Mouse (Mus musculus): Measurements from ENCODE around the gene Cnga3. TPM values are rescaled to one million over a fixed set of nuclear protein-coding genes. Genes with fewer than 3 reads are reported as not detected.

The Cnga3 gene
- polyA plus RNA-seq, 1 experiment from 2014 or later: not detected

GRCm38 (mm10) chr1:37212375-37212774, 1.9 kb upstream of the Cnga3 start:
- Histone ChIP-seq H3K4me1 (ENCODE audit: control insufficient read depth, insufficient read depth, low read length) (no peaks in the 10 kb centered on the region), H3K9ac (ENCODE audit: low read depth, low read length) (no peak overlapping the region), H3K4me2 (no peak overlapping the region), H3K27ac (ENCODE audit: low read depth, low read length) (no peak overlapping the region), H3K36me3 (ENCODE audit: control insufficient read depth, insufficient read depth, low read length) (no peaks in the 10 kb centered on the region), H3K9me3 (replicated peaks; ENCODE audit: control insufficient read depth, low read length) (no peaks in the 10 kb centered on the region), H3K27me3 (ENCODE audit: control insufficient read depth, insufficient read depth, low read length) (no peaks in the 10 kb centered on the region), H3K4me3 (ENCODE audit: low read depth, low read length) (no peak overlapping the region)
- ATAC-seq (replicated peaks; ENCODE audit: insufficient number of reproducible peaks, low FRiP score, low TSS enrichment): no peak
- 87% methylated on average over 9 of the region's 9 CpGs for WGBS (ENCODE audit: insufficient replicate concordance)

GRCm38 (mm10) chr1:37218386-37218785, 4.2 kb downstream of the Cnga3 start:
- Histone ChIP-seq H3K27ac (ENCODE audit: low read depth, low read length) (no peak overlapping the region), H3K9ac (ENCODE audit: low read depth, low read length) (no peak overlapping the region), H3K36me3 (ENCODE audit: control insufficient read depth, insufficient read depth, low read length) (no peaks in the 10 kb centered on the region), H3K4me1 (ENCODE audit: control insufficient read depth, insufficient read depth, low read length) (no peaks in the 10 kb centered on the region), H3K9me3 (replicated peaks; ENCODE audit: control insufficient read depth, low read length) (no peaks in the 10 kb centered on the region), H3K27me3 (ENCODE audit: control insufficient read depth, insufficient read depth, low read length) (peaks cover 2% of the 10 kb centered on the region; the same call in 1 of the 2 replicates), H3K4me3 (ENCODE audit: low read depth, low read length) (no peak overlapping the region), H3K4me2 (no peak overlapping the region)
- no peak for ATAC-seq (replicated peaks; ENCODE audit: insufficient number of reproducible peaks, low FRiP score, low TSS enrichment)
- 8% methylated on average over 14 of the region's 14 CpGs for WGBS (ENCODE audit: insufficient replicate concordance)

- ATAC-seq (replicated peaks; ENCODE audit: insufficient number of reproducible peaks, low FRiP score, low TSS enrichment): no peak
- Histone ChIP-seq H3K9ac (ENCODE audit: low read depth, low read length) (no peak overlapping the region), H3K4me2 (no peak overlapping the region), H3K9me3 (replicated peaks; ENCODE audit: control insufficient read depth, low read length) (no peaks in the 10 kb centered on the region), H3K36me3 (ENCODE audit: control insufficient read depth, insufficient read depth, low read length) (no peaks in the 10 kb centered on the region), H3K27ac (ENCODE audit: low read depth, low read length) (no peak overlapping the region), H3K4me3 (ENCODE audit: low read depth, low read length) (no peak overlapping the region), H3K4me1 (ENCODE audit: control insufficient read depth, insufficient read depth, low read length) (no peaks in the 10 kb centered on the region), H3K27me3 (ENCODE audit: control insufficient read depth, insufficient read depth, low read length) (peaks cover 2% of the 10 kb centered on the region; the same call in 1 of the 2 replicates)
- WGBS (ENCODE audit: insufficient replicate concordance): 83% methylated on average over 5 of the region's 5 CpGs
Observed at GRCm38 (mm10) chr1:37219593-37219992, 5.4 kb downstream of the Cnga3 start.

- peaks cover 2% of the 10 kb centered on the region; the same call in 1 of the 2 replicates for H3K27me3 ChIP-seq (ENCODE audit: control insufficient read depth, insufficient read depth, low read length)
- no peaks in the 10 kb centered on the region for H3K36me3 ChIP-seq (ENCODE audit: control insufficient read depth, insufficient read depth, low read length)
- H3K9me3 ChIP-seq (replicated peaks; ENCODE audit: control insufficient read depth, low read length): no peaks in the 10 kb centered on the region
- 49% methylated on average over 6 of the region's 6 CpGs for WGBS (ENCODE audit: insufficient replicate concordance)
- no peak overlapping the region for H3K4me2 ChIP-seq
- ATAC-seq (replicated peaks; ENCODE audit: insufficient number of reproducible peaks, low FRiP score, low TSS enrichment): no peak
- no peak overlapping the region for H3K4me3 ChIP-seq (ENCODE audit: low read depth, low read length)
- H3K27ac ChIP-seq (ENCODE audit: low read depth, low read length): no peak overlapping the region
- H3K4me1 ChIP-seq (ENCODE audit: control insufficient read depth, insufficient read depth, low read length): no peaks in the 10 kb centered on the region
- H3K9ac ChIP-seq (ENCODE audit: low read depth, low read length): no peak overlapping the region
Observed at GRCm38 (mm10) chr1:37220134-37220907, 6.1 kb downstream of the Cnga3 start.

- no peaks in the 10 kb centered on the region for H3K4me1 ChIP-seq (ENCODE audit: control insufficient read depth, insufficient read depth, low read length)
- 42% methylated on average over 7 of the region's 7 CpGs for WGBS (ENCODE audit: insufficient replicate concordance)
Observed at GRCm38 (mm10) chr1:37222002-37222401, 7.8 kb downstream of the Cnga3 start.

GRCm38 (mm10) chr1:37230404-37230803, 16.2 kb downstream of the Cnga3 start:
- 59% methylated on average over 6 of the region's 6 CpGs for WGBS (ENCODE audit: insufficient replicate concordance)
- no peak overlapping the region for H3K9ac ChIP-seq (ENCODE audit: low read depth, low read length)
- H3K27ac ChIP-seq (ENCODE audit: low read depth, low read length): no peak overlapping the region
- H3K4me2 ChIP-seq: no peak overlapping the region
- no peaks in the 10 kb centered on the region for H3K27me3 ChIP-seq (ENCODE audit: control insufficient read depth, insufficient read depth, low read length)
- no peak for ATAC-seq (replicated peaks; ENCODE audit: insufficient number of reproducible peaks, low FRiP score, low TSS enrichment)
- H3K36me3 ChIP-seq (ENCODE audit: control insufficient read depth, insufficient read depth, low read length): no peaks in the 10 kb centered on the region
- no peaks in the 10 kb centered on the region for H3K4me1 ChIP-seq (ENCODE audit: control insufficient read depth, insufficient read depth, low read length)
- peaks cover 6% of the 10 kb centered on the region; the same call in 1 of the 2 replicates for H3K9me3 ChIP-seq (replicated peaks; ENCODE audit: control insufficient read depth, low read length)
- H3K4me3 ChIP-seq (ENCODE audit: low read depth, low read length): no peak overlapping the region

More at GRCm38 (mm10) chr1:37222002-37222401, 7.8 kb downstream of the Cnga3 start:
- Histone ChIP-seq H3K27me3 (ENCODE audit: control insufficient read depth, insufficient read depth, low read length) (peaks cover 2% of the 10 kb centered on the region; the same call in 1 of the 2 replicates), H3K4me3 (ENCODE audit: low read depth, low read length) (no peak overlapping the region), H3K36me3 (ENCODE audit: control insufficient read depth, insufficient read depth, low read length) (no peaks in the 10 kb centered on the region), H3K9me3 (replicated peaks; ENCODE audit: control insufficient read depth, low read length) (no peaks in the 10 kb centered on the region), H3K4me2 (no peak overlapping the region), H3K27ac (ENCODE audit: low read depth, low read length) (no peak overlapping the region), H3K9ac (ENCODE audit: low read depth, low read length) (no peak overlapping the region)
- ATAC-seq (replicated peaks; ENCODE audit: insufficient number of reproducible peaks, low FRiP score, low TSS enrichment): no peak

- no peak for ATAC-seq (replicated peaks; ENCODE audit: insufficient number of reproducible peaks, low FRiP score, low TSS enrichment)
- WGBS (ENCODE audit: insufficient replicate concordance): 42% methylated on average over 6 of the region's 6 CpGs
Observed at GRCm38 (mm10) chr1:37231295-37231701, 17.1 kb downstream of the Cnga3 start.

GRCm38 (mm10) chr1:37239045-37239635, 24.9 kb downstream of the Cnga3 start:
- Histone ChIP-seq H3K36me3 (ENCODE audit: control insufficient read depth, insufficient read depth, low read length) (no peaks in the 10 kb centered on the region), H3K9me3 (replicated peaks; ENCODE audit: control insufficient read depth, low read length) (no peaks in the 10 kb centered on the region), H3K27ac (ENCODE audit: low read depth, low read length) (no peak overlapping the region), H3K4me3 (ENCODE audit: low read depth, low read length) (no peak overlapping the region), H3K4me1 (ENCODE audit: control insufficient read depth, insufficient read depth, low read length) (no peaks in the 10 kb centered on the region), H3K27me3 (ENCODE audit: control insufficient read depth, insufficient read depth, low read length) (no peaks in the 10 kb centered on the region), H3K9ac (ENCODE audit: low read depth, low read length) (no peak overlapping the region), H3K4me2 (no peak overlapping the region)
- ATAC-seq (replicated peaks; ENCODE audit: insufficient number of reproducible peaks, low FRiP score, low TSS enrichment): no peak
- 72% methylated on average over 10 of the region's 10 CpGs for WGBS (ENCODE audit: insufficient replicate concordance)

More at GRCm38 (mm10) chr1:37231295-37231701, 17.1 kb downstream of the Cnga3 start:
- Histone ChIP-seq H3K4me3 (ENCODE audit: low read depth, low read length) (no peak overlapping the region), H3K4me1 (ENCODE audit: control insufficient read depth, insufficient read depth, low read length) (no peaks in the 10 kb centered on the region), H3K4me2 (no peak overlapping the region), H3K27me3 (ENCODE audit: control insufficient read depth, insufficient read depth, low read length) (no peaks in the 10 kb centered on the region), H3K9ac (ENCODE audit: low read depth, low read length) (no peak overlapping the region), H3K27ac (ENCODE audit: low read depth, low read length) (no peak overlapping the region), H3K36me3 (ENCODE audit: control insufficient read depth, insufficient read depth, low read length) (no peaks in the 10 kb centered on the region), H3K9me3 (replicated peaks; ENCODE audit: control insufficient read depth, low read length) (peaks cover 6% of the 10 kb centered on the region; the same call in 1 of the 2 replicates)
